Mouse (Mus musculus): ENCODE measurements around the gene Kcnip4.
A peak's percentile ranks its signal among the peaks of the same experiment; 100 is the strongest.

The Kcnip4 gene

DNA sequence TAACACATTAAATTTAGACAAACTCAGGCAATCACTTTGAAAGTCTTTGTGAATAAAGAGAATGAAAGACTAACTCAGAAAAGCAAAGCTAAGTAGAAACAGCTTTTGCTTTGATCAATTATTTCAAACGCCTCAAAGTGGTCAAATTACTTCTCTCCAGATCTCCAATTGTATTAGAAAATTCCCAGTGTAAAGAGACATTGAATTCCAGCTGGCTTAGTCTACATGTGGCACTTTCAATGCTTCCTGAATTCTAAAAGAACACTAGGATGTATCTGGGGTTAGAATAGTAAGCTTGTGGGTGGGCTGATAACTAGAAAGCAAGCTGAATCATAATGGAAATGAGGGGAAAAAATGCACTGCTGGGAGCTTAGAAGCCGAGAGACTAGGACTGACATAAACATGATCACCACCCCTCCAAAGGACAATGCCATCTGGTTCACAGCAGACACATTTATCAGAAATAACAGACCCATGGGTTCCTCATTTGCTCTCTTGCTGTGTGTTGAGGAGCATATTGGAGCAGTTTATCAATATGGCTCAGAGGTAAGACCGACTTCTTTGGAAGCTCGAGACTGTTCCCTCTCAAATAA, 323.4 kb downstream of the Kcnip4 start:
- DNase-seq: no peak

GRCm38 (mm10) chr5:49188236-49188635, 336.5 kb downstream of the Kcnip4 start:
- no peak for DNase-seq

- DNase-seq: no peak
These were observed 374.4 kb downstream of the Kcnip4 start for GRCm38 (mm10) chr5:49150116-49150811.

GRCm38 (mm10) chr5:49149684-49150083, 375.0 kb downstream of the Kcnip4 start:
- no peak for DNase-seq

- DNase-seq: no peak
These were observed 429.3 kb downstream of the Kcnip4 start for GRCm38 (mm10) chr5:49095432-49095831.

DNA sequence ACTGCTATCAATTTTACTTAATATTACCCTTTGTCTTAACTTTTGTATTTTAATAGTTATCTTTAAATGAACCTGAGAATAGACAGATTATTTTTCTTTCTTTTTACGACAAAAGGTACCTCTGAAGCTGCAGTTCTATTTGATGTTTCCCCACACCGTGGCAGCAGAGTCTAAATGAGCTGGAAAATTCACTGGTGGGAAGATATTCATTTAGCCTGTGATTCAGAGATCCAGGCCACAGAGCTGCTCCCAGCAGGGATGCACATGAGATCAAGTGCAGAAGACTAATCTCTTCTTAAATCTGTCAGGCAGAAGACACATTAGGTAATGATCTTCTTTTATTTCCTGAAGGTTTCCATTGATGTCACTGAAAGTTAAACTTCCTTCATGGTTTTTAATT, 429.8 kb downstream of the Kcnip4 start:
- DNase-seq: peak in 1 of 2 experiments; percentile 5

DNA sequence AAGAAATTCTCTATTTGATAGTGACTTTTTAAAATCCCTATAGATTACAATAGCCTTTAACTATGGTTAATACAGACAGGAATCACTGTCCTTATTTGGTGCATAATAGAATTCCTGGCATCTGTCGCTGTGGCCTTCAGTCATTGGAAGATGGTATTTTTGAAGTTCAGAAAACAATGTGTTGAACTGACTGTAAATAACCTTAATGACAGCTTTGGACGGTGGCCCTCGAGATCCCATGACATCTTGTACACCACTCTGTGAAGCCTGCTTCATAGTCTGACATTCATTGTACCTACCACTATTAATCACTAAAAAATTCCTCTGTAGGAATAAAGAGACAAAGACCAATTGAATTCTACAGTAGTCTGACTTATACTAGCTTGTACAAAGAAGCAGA, 430.4 kb downstream of the Kcnip4 start:
- DNase-seq: no peak

- peak; percentile 71 to 90 for DNase-seq
These were observed 434.5 kb downstream of the Kcnip4 start for GRCm38 (mm10) chr5:49090122-49090680.

DNA sequence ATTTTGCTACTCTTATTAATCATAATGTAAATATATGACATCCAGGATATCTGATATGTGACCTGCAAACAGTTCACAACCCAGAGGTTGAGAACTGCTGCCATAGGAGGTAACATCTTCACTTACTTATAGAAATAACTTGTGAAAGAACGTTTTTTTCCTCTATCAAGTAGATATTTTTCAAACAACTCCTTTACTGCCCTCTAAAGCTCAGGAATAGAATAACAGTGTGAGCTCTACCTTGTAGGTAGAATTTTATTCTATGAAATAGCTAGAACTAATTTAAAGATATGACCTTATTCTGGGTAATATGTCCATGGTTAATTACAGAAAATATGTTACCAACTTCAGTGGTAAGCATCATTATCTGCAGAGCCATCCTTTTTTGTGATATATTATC, 459.1 kb downstream of the Kcnip4 start:
- DNase-seq: no peak

- no peak for DNase-seq
These were observed 465.8 kb downstream of the Kcnip4 start for GRCm38 (mm10) chr5:49058926-49059325.

GRCm38 (mm10) chr5:49057636-49058340, 466.9 kb downstream of the Kcnip4 start:
- no peak for DNase-seq

DNA sequence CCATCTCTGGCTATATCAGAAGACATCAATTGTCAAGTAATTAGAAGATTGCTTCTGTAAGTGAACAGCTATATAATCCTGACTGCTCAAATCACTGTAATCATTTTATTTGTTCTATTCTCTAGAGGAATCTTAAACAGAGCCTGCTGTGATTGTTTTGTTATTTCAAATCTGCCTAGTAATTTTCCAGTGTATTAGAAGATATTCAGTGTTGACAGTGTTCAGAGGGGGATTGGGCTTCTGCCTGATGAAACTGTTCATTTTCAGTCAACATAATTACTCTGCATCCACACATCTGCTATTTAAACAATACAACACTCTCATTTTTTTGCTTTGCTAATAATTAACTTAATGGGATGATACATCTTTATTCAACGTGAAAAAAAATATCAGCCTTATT, 476.7 kb downstream of the Kcnip4 start:
- no peak for DNase-seq

GRCm38 (mm10) chr5:49041259-49041845, 483.4 kb downstream of the Kcnip4 start:
- no peak for DNase-seq

GRCm38 (mm10) chr5:48997359-48997758, 527.3 kb downstream of the Kcnip4 start:
- no peak for DNase-seq

- DNase-seq: no peak
These were observed 535.5 kb downstream of the Kcnip4 start for GRCm38 (mm10) chr5:48989145-48989659.

DNA sequence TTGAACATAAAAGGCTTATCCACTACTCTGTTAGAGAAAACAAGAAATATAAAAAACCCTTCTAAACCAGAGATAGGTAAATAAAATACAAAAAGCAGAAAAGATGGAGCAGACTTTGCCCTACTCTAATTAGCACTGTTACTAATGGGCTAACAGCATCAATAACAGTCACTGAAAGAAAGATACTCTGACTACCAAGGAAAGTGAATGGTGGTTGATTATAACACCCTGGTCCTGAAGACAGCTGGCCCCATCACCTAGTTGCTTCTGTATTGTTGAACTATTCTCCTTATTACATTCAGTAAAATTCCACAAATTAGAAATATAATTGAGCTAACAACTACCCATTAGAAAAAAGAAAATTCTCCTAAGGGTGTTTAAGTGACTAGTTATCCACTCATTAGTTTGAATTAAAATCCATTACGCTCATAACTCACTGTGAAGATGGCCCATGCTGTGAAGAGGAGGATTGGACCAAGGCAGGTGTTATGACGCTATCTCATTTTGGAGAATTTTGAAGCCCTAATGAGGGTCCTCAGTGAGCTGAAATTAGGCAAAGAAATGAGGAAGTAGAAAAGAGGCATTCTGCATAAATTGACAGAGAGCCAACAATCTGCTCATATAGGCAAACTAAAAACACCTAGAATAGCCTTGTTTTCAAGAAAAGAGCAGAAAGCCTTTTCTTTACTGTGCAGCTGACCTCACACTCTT, 582.2 kb downstream of the Kcnip4 start:
- DNase-seq: no peak

GRCm38 (mm10) chr5:48931881-48932280, 592.8 kb downstream of the Kcnip4 start:
- no peak for DNase-seq

- DNase-seq: no peak
These were observed 634.5 kb downstream of the Kcnip4 start for GRCm38 (mm10) chr5:48890216-48890615.

DNA sequence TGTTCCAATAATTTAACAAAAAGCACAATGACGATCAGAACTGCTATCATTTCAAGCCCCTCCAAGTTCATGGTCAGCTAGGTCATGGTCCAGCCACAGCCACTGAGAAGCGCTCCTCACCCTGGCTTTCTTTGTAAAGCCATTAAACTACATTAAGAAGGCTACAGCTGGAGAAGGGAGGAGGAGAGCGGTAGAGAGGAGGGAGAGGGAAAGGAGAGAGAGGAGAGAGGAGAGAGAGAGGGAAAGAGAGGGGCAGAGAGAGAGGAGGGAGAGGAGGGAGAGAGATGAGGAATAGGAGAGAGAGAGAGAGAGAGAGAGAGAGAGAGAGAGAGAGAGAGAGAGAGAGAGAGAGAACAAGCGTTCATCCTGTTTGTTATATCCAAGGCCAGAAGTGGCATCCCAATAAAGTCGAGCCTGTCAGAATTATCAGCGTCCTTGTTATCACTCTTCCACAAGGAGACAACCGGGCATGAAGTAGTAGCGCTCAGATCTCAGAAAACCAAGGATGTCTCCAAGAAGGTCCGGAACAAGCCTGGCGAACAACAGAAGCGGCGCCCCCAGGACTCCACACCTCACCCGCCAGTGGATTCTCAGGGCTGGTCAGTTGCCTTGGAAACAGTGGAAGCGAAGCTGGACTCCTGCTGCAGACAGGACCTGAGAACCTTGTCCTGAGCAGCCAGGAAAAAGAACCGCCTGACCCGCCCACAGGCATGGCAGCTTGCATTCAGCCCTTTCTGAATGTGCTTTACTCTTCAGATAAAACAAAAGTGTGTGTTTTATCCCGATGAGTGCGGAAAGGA, 635.1 kb downstream of the Kcnip4 start:
- peak in 1 of 2 experiments; percentile 0 for DNase-seq

GRCm38 (mm10) chr5:48878081-48878480, 646.6 kb downstream of the Kcnip4 start:
- DNase-seq: no peak

DNA sequence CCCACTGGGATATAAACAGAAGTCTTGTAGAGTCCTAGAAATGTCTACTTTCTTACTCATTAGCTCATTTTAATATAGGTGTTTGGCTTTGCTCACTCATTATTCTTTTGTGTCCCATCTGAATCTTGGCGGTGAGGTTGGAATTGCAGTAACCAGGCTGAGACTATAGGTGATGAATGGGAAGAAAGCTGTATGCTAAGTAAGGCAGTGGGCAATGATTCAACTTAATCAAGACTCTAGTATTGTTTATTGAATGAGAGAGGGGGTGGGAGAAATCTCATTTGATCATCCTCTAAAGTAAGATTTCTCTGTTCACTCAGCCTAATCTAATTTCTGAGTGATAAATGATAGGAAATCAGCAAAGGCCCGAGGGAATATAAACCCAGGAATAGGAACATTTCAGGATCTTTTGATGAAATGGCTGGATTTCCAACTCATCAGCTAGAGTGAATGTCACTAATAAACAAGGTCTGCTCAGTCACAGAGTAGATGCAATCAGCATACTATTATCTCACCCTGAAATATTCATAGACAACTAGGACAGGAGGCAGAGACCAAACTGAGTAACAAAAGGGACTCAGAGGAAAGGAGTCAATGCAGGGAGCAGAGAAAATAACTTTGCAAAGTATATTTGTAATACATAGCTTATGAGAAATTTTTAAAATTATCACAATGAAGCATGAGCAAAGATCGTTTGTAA, 660.3 kb downstream of the Kcnip4 start:
- DNase-seq: no peak

Measured in kidney, postnatal 36 days (tissue).